Mouse (Mus musculus) adrenal gland, postnatal 14 days (tissue): ENCODE results near the gene Itga4. TPM values are rescaled to one million over a fixed set of nuclear protein-coding genes. Genes with fewer than 3 reads are reported as not detected.

Experiments used
- DNase-seq: peaks from one replicate; pipeline ENCODE4 v3.0.0; 2021; ENCODE audit warnings: mixed read lengths
- total RNA-seq: library from RNA; stranded (reverse); gene quantifications from 2 replicates; pipeline ENCODE4 v1.2.3, GENCODE M21; 2021

Itga4 gene
- total RNA-seq, 1 experiment from 2014 or later: 4.0 TPM

GRCm38 (mm10) chr2:79266480-79266879, 11.3 kb downstream of the Itga4 start:
- no peak for DNase-seq

GRCm38 (mm10) chr2:79267181-79267580, 12.0 kb downstream of the Itga4 start:
- DNase-seq: no peak

- DNase-seq: no peak
These were observed 13.6 kb downstream of the Itga4 start for GRCm38 (mm10) chr2:79268863-79269262.

- no peak for DNase-seq
These were observed 14.9 kb downstream of the Itga4 start for GRCm38 (mm10) chr2:79270034-79270535.

- DNase-seq: no peak
These were observed 16.6 kb downstream of the Itga4 start for GRCm38 (mm10) chr2:79271838-79272237.

- no peak for DNase-seq
These were observed 23.4 kb downstream of the Itga4 start for GRCm38 (mm10) chr2:79278581-79278980.

GRCm38 (mm10) chr2:79284206-79284605, 29.0 kb downstream of the Itga4 start:
- DNase-seq: no peak

- DNase-seq: no peak
These were observed 34.9 kb downstream of the Itga4 start for GRCm38 (mm10) chr2:79290149-79290548.

- DNase-seq: no peak
These were observed 36.7 kb downstream of the Itga4 start for GRCm38 (mm10) chr2:79291922-79292321.

GRCm38 (mm10) chr2:79292431-79292830, 37.2 kb downstream of the Itga4 start:
- no peak for DNase-seq

GRCm38 (mm10) chr2:79302398-79302797, 47.2 kb downstream of the Itga4 start:
- no peak for DNase-seq

GRCm38 (mm10) chr2:79307549-79307948, 52.3 kb downstream of the Itga4 start:
- no peak for DNase-seq

- DNase-seq: no peak
These were observed 54.4 kb downstream of the Itga4 start for GRCm38 (mm10) chr2:79309454-79310118.

GRCm38 (mm10) chr2:79312499-79312898, 57.3 kb downstream of the Itga4 start:
- no peak for DNase-seq

- DNase-seq: no peak
These were observed 59.9 kb downstream of the Itga4 start for GRCm38 (mm10) chr2:79315108-79315507.

GRCm38 (mm10) chr2:79316182-79316880, 61.1 kb downstream of the Itga4 start:
- DNase-seq: peak; percentile 16

GRCm38 (mm10) chr2:79328079-79328478, 72.9 kb downstream of the Itga4 start:
- DNase-seq: no peak

GRCm38 (mm10) chr2:79334661-79335060, 79.4 kb downstream of the Itga4 start:
- no peak for DNase-seq

GRCm38 (mm10) chr2:79336141-79336540, 80.9 kb downstream of the Itga4 start:
- no peak for DNase-seq

- no peak for DNase-seq
These were observed 83.8 kb downstream of the Itga4 start for GRCm38 (mm10) chr2:79339003-79339402.

GRCm38 (mm10) chr2:79343115-79343514, 87.9 kb downstream of the Itga4 start:
- DNase-seq: no peak

GRCm38 (mm10) chr2:79351179-79352099, 96.2 kb downstream of the Itga4 start:
- DNase-seq: no peak
